Mouse (Mus musculus): ENCODE measurements around the gene Dctd. TPM values are rescaled to one million over a fixed set of nuclear protein-coding genes. Genes with fewer than 3 reads are reported as not detected.

The Dctd gene
- total and polyA plus RNA-seq, 3 experiments, result 56.5 to 75.2 (median 58.9) TPM

DNA sequence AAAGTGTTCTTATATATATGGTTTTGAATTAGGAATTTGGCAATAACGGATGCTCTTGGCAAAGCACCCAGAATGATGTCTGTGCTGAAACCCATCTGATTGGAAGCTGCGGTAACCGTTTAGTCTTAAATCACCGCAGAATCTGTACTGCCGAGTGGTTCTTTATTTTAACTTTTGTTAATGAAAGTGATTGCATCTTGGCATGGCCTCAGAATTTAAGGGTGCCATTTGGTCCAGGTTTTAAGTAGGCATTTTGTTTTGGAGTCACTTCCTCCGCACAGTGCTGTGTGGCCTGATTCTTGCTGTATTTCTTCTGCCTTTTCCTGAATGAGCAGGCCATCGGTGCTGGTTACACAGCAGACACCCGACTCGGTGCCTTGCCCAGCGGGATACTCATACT, 47.6 kb downstream of the Dctd start:
- H3K4me1 ChIP-seq (ENCODE audit: control insufficient read depth in 1 of 2, insufficient read depth in 2 of 2), result no peaks in the 10 kb centered on the region
- no peaks in the 10 kb centered on the region for H3K79me2 ChIP-seq (replicated peaks; ENCODE audit: control insufficient read depth, extremely low read depth, insufficient read depth, poor library complexity, severe bottlenecking)
- H3K4me2 ChIP-seq (ENCODE audit: insufficient read depth, low read depth, poor library complexity, severe bottlenecking), result no peak overlapping the region
- TF ChIP-seq CTCF (conservative IDR thresholded peaks at IDR 0.05 in 1 of 2, IDR thresholded peaks at IDR 0.05 in 1 of 2; ENCODE audit: low read depth in 2 of 2, low read length in 2 of 2), result no peak
- no peak overlapping the region for H3K4me3 ChIP-seq (replicated peaks in 1 of 3; ENCODE audit: low read depth in 2 of 3, low read length in 2 of 3, poor library complexity in 1 of 3)
- DNase-seq (ENCODE audit: extremely low read depth), result no peak
- H3K27me3 ChIP-seq (replicated peaks), result no peaks in the 10 kb centered on the region
- dilution Hi-C loops (cut with MboI; ENCODE audit: extremely low pct_ligation_motif_present, extremely low pct_unique_long_range_greater_than_20kb, low sequenced_read_pairs), result no loop called here
- peaks cover 9 to 33% of the 10 kb centered on the region in 2 experiments for H3K36me3 ChIP-seq (replicated peaks in 1 of 2; ENCODE audit: control insufficient read depth in 1 of 2, insufficient read depth in 1 of 2, low read length in 1 of 2)
- in situ Hi-C loops (cut with MboI; ENCODE audit: low pct_ligation_motif_present, low pct_unique_long_range_greater_than_20kb, low sequenced_read_pairs), result no loop called here
- no peak overlapping the region for H3K9ac ChIP-seq (ENCODE audit: insufficient read depth, low read depth)
- H3K9me3 ChIP-seq (replicated peaks; ENCODE audit: low read length), result no peaks in the 10 kb centered on the region
- H3K27ac ChIP-seq (ENCODE audit: insufficient read depth, low read depth), result no peak overlapping the region

DNA sequence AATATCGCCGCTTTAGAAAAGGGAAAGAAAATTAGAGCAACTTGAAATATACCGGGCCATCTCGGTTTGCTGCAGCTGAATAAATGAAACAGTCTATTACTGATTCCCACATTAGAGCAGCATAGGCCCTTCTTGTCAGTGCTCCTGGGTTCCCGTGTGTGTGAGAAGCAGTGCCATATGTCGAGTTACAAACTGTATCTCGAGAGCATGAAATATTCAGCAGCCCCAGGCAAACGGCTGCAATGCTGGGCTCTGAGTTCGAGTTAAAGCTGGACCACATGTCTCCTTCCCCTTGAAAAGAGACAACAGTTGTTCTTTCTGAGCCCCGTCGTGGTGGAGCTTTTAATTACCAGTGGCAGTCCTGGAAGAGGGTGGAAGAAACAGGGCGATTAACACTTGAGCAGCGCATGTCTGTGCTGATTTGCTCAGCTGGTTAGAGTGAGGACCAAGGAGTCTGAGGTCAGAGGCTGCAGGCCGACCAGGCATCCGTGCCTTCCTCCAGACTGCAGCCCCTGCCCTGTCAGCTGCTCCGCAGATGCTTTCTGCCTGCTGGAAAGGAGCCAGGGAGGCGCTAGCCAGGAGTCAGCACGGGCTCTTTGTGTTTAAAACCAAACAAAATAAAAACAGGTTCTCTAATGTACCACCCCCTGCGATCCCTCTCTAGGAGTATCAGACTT, 53.3 kb downstream of the Dctd start:
- Histone ChIP-seq H3K36me3 (replicated peaks in 1 of 2; ENCODE audit: control insufficient read depth in 1 of 2, insufficient read depth in 1 of 2, low read length in 1 of 2) (no peaks in the 10 kb centered on the region), H3K9ac (ENCODE audit: insufficient read depth, low read depth) (no peak overlapping the region), H3K27ac (ENCODE audit: insufficient read depth, low read depth) (no peak overlapping the region), H3K4me3 (replicated peaks in 1 of 3; ENCODE audit: low read depth in 2 of 3, low read length in 2 of 3, poor library complexity in 1 of 3) (no peak overlapping the region), H3K27me3 (replicated peaks) (no peaks in the 10 kb centered on the region), H3K79me2 (replicated peaks; ENCODE audit: control insufficient read depth, extremely low read depth, insufficient read depth, poor library complexity, severe bottlenecking) (no peaks in the 10 kb centered on the region), H3K9me3 (replicated peaks; ENCODE audit: low read length) (peaks cover 17% of the 10 kb centered on the region), H3K4me1 (ENCODE audit: control insufficient read depth in 1 of 2, insufficient read depth in 2 of 2) (no peaks in the 10 kb centered on the region), H3K4me2 (ENCODE audit: insufficient read depth, low read depth, poor library complexity, severe bottlenecking) (no peak overlapping the region)
- TF ChIP-seq PAX5 (IDR thresholded peaks at IDR 0.05; ENCODE audit: low read length), result no peak
- TF ChIP-seq TBP (conservative IDR thresholded peaks at IDR 0.05; ENCODE audit: low read depth, low read length), result no peak
- no peak for TF ChIP-seq SMC3 (IDR thresholded peaks at IDR 0.05; ENCODE audit: low read depth, low read length)
- in situ Hi-C loops (cut with MboI; ENCODE audit: low pct_ligation_motif_present, low pct_unique_long_range_greater_than_20kb, low sequenced_read_pairs) (no loop called here), dilution Hi-C loops (cut with MboI; ENCODE audit: extremely low pct_ligation_motif_present, extremely low pct_unique_long_range_greater_than_20kb, low sequenced_read_pairs) (no loop called here)
- DNase-seq (ENCODE audit: extremely low read depth), result no peak

- Histone ChIP-seq H3K27ac (ENCODE audit: insufficient read depth, low read depth) (no peak overlapping the region), H3K9ac (ENCODE audit: insufficient read depth, low read depth) (no peak overlapping the region), H3K4me2 (ENCODE audit: insufficient read depth, low read depth, poor library complexity, severe bottlenecking) (no peak overlapping the region), H3K79me2 (replicated peaks; ENCODE audit: control insufficient read depth, extremely low read depth, insufficient read depth, poor library complexity, severe bottlenecking) (no peaks in the 10 kb centered on the region), H3K4me1 (ENCODE audit: control insufficient read depth in 1 of 2, insufficient read depth in 2 of 2) (no peaks in the 10 kb centered on the region), H3K36me3 (replicated peaks in 1 of 2; ENCODE audit: control insufficient read depth in 1 of 2, insufficient read depth in 1 of 2, low read length in 1 of 2) (no peaks in the 10 kb centered on the region), H3K9me3 (replicated peaks; ENCODE audit: low read length) (peaks cover 23% of the 10 kb centered on the region), H3K27me3 (replicated peaks) (no peaks in the 10 kb centered on the region), H3K4me3 (replicated peaks in 1 of 3; ENCODE audit: low read depth in 2 of 3, low read length in 2 of 3, poor library complexity in 1 of 3) (no peak overlapping the region)
- dilution Hi-C loops (cut with MboI; ENCODE audit: extremely low pct_ligation_motif_present, extremely low pct_unique_long_range_greater_than_20kb, low sequenced_read_pairs), result no loop called here
- no peak for DNase-seq (ENCODE audit: extremely low read depth)
- TF ChIP-seq PAX5 (IDR thresholded peaks at IDR 0.05; ENCODE audit: low read length) (no peak), ZC3H11A (IDR thresholded peaks at IDR 0.05; ENCODE audit: low read depth, low read length) (no peak), USF2 (conservative IDR thresholded peaks at IDR 0.05; ENCODE audit: low read depth, low read length) (no peak), EP300 (IDR thresholded peaks at IDR 0.05; ENCODE audit: low read length) (no peak), BHLHE40 (IDR thresholded peaks at IDR 0.05; ENCODE audit: low read depth, low read length) (no peak), CHD2 (IDR thresholded peaks at IDR 0.05; ENCODE audit: low read length) (no peak), GABPA (IDR thresholded peaks at IDR 0.05; ENCODE audit: insufficient replicate concordance, low read depth, low read length) (no peak)
- in situ Hi-C loops (cut with MboI; ENCODE audit: low pct_ligation_motif_present, low pct_unique_long_range_greater_than_20kb, low sequenced_read_pairs), result no loop called here
These were observed 54.6 kb downstream of the Dctd start for GRCm38 (mm10) chr8:48153360-48154121.
